Mouse (Mus musculus): ENCODE data around the gene Fbxl15.

The Fbxl15 gene

GRCm38 (mm10) chr19:46347936-46348668 lies 20.1 kb downstream of the Fbxl15 start:
- no peak for DNase-seq (ENCODE audit: low spot score)

GRCm38 (mm10) chr19:46348761-46349458 lies 20.9 kb downstream of the Fbxl15 start:
- no peak for DNase-seq (ENCODE audit: low spot score)

GRCm38 (mm10) chr19:46349550-46349949 lies 21.6 kb downstream of the Fbxl15 start:
- DNase-seq (ENCODE audit: low spot score): no peak

GRCm38 (mm10) chr19:46350168-46350932 lies 22.4 kb downstream of the Fbxl15 start, which contains the start of gene 2310034G01Rik:
TSS of gene 2310034G01Rik (minus strand) at chr19:46350302.
- no peak for DNase-seq (ENCODE audit: low spot score)

GRCm38 (mm10) chr19:46356701-46357138 lies 28.7 kb downstream of the Fbxl15 start:
- peak; percentile 79 for DNase-seq (ENCODE audit: low spot score)

GRCm38 (mm10) chr19:46357344-46358280 lies 29.6 kb downstream of the Fbxl15 start:
- DNase-seq (ENCODE audit: low spot score): no peak

- DNase-seq (ENCODE audit: low spot score): no peak
Observed at GRCm38 (mm10) chr19:46358381-46358780, 30.4 kb downstream of the Fbxl15 start.

- no peak for DNase-seq (ENCODE audit: low spot score)
Observed at GRCm38 (mm10) chr19:46362104-46362503, 34.1 kb downstream of the Fbxl15 start.

- DNase-seq (ENCODE audit: low spot score): no peak
Observed at GRCm38 (mm10) chr19:46363294-46364009, 35.5 kb downstream of the Fbxl15 start.

- DNase-seq (ENCODE audit: low spot score): no peak
Observed at GRCm38 (mm10) chr19:46367798-46368590, 40.0 kb downstream of the Fbxl15 start.

- peak; percentile 17 for DNase-seq (ENCODE audit: low spot score)
Observed at GRCm38 (mm10) chr19:46369204-46369603, 41.2 kb downstream of the Fbxl15 start.

- DNase-seq (ENCODE audit: low spot score): no peak
Observed at GRCm38 (mm10) chr19:46374477-46375088, 46.6 kb downstream of the Fbxl15 start.

GRCm38 (mm10) chr19:46375489-46375888 lies 47.5 kb downstream of the Fbxl15 start:
- DNase-seq (ENCODE audit: low spot score): no peak

GRCm38 (mm10) chr19:46375891-46376290 lies 47.9 kb downstream of the Fbxl15 start:
- no peak for DNase-seq (ENCODE audit: low spot score)
